Mouse (Mus musculus) testis, adult 2 months (tissue): ENCODE measurements around the gene Plin5.

ENCODE experiments used
- CTCF ChIP-seq: fragments of 200-500 bp; IDR thresholded peaks from 2 replicates; pipeline ENCODE4 v1.5.1; 2012; ENCODE audit warnings: low read depth, mild to moderate bottlenecking, inconsistent platforms, low read length, moderate library complexity; ENCODE audit not compliant: control insufficient read depth, insufficient read depth, insufficient replicate concordance
- POLR2A ChIP-seq: fragments of 200-500 bp; IDR thresholded peaks from 2 replicates; pipeline ENCODE4 v1.6.1; 2012; ENCODE audit warnings: low read depth, mild to moderate bottlenecking, inconsistent platforms, low read length, moderate library complexity; ENCODE audit not compliant: control insufficient read depth

- TF ChIP-seq CTCF (peak; percentile 71; the same call in 1 of the 2 replicates), POLR2A (no peak)
These were observed 17.1 kb upstream of the Plin5 start for GRCm38 (mm10) chr17:56134463-56134971.
